Mouse (Mus musculus) granulocyte monocyte progenitor cell, adult 5-6 weeks (primary cell): ENCODE measurements around the gene Parvb. TPM values are rescaled to one million over a fixed set of nuclear protein-coding genes. Genes with fewer than 3 reads are reported as not detected.
A peak's percentile ranks its signal among the peaks of the same experiment; 100 is the strongest.

Experiments
- ATAC-seq: replicated peaks from 2 replicates; pipeline ENCODE4 v1.8.0; 2016; ENCODE audit warnings: mild to moderate bottlenecking, moderate TSS enrichment, inconsistent platforms; ENCODE audit not compliant: poor library complexity, severe bottlenecking
- total RNA-seq, 2 experiments: library from RNA; stranded (forward) in 1 of 2; stranded (reverse) in 1 of 2; fragments of 200-712, 200-1000 nt in 1 of 2; fragments of >200 nt in 1 of 2; fragmentation: Nextera tagmentation in 1 of 2; gene quantifications; 2 replicates each; pipeline ENCODE4 v1.2.3; 2014 to 2017

Parvb gene
- total RNA-seq, 2 experiments from 2014 or later = 0.36 to 4.3 TPM

GRCm38 (mm10) chr15:84216461-84217084 lies 15.3 kb upstream of the Parvb start:
- no peak for ATAC-seq

DNA sequence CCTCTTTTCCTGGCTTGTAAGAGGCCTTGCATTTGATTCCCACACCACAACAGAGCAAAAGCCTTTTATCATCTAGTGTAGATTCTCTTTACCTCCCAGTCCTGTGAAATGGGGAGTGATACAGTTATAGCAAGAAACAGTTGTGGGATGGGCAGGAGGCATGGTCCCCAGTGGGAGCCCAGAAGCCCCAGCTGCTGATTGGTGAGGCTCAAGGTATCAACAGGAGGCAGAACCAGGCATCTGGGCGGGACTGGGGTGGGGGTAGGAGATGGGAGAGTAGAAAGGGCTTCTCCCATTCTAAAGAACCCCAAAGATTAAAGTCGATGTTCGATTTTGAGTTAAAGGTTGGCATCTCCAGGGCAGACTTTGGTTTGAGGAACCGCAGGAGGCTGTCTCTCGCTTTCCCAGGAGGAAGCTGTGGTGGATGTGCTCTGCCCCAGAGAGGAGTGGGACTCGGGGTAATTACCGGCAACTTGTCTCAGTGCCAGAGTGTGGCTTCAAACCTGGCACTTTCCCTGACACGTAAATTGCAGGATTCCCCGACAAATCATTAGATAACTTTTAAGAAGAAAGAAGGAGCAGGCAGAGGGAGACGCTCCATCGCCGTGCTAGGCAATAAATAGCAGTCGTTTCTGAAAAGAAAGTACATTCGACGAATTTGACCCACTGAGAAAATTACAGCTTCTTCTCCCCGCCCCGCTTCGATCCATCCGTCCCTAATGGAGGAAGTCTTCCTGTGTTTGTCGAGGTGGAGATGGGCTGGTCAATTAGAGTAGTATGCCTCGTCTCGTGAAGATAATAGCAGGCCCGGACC lies 13.7 kb upstream of the Parvb start:
- ATAC-seq = peak; percentile 51; the same call in 1 of the 2 replicates

DNA sequence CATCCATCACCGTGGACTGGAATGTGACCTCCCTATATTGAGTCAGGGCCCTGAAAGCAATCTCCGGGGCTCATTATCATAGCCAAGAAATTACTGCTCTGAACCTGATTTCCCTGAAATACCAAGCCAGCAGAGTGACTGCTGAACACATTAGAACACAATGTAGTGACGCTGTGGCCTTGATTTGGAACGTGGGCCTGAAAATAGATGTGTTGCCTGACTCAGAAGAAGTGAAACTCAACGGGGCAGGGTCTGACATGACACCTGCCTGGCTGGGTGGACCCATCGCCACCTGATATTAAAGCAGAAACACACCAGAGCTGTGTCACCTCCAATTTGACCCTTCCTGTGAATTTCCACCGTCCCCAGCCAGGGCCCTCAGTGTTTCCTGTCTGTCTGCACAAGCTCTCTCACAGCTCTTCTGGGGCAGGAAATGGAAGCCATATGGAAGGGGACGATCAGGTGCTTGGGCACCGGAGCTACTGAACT lies 13.0 kb upstream of the Parvb start:
- ATAC-seq = no peak; the same call in 1 of the 2 replicates

GRCm38 (mm10) chr15:84221539-84221938 lies 10.3 kb upstream of the Parvb start:
- no peak for ATAC-seq

- no peak for ATAC-seq
Measured at GRCm38 (mm10) chr15:84223423-84223822, 8.4 kb upstream of the Parvb start.

- no peak for ATAC-seq
Measured at GRCm38 (mm10) chr15:84224779-84225178, 7.1 kb upstream of the Parvb start.

- no peak for ATAC-seq
Measured at GRCm38 (mm10) chr15:84226918-84227317, 4.9 kb upstream of the Parvb start.

- no peak for ATAC-seq
Measured at GRCm38 (mm10) chr15:84230661-84231060, 1.2 kb upstream of the Parvb start.

DNA sequence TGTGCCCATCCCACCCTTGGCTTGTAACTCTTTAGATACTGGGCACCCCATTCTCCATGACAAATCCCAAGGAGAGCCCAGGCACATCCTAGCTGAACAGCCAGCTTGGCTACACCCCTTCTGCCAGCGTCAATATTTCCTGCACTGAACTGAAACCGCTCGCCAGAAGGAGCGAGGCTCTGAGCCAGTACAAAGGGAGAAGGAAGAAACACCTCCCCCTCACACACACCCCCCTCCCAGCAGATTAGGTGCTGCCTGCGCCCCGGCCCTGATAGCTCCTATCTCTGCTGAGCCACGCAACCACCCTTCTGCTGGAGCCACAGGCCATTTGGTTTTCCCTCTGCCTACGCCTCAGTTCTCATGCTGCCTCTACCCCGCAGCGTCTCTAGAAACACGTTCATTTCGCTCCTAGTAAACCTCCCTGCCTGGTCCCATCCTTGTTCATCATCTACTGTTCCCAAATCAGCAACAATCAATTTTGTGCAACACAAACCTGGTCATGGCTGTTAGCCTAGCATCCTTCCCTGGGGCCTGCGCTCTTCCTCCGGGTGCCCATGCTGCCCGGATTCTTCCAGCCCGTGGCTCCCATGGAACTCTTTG lies 630 bp upstream of the Parvb start:
- ATAC-seq = peak; percentile 66

DNA sequence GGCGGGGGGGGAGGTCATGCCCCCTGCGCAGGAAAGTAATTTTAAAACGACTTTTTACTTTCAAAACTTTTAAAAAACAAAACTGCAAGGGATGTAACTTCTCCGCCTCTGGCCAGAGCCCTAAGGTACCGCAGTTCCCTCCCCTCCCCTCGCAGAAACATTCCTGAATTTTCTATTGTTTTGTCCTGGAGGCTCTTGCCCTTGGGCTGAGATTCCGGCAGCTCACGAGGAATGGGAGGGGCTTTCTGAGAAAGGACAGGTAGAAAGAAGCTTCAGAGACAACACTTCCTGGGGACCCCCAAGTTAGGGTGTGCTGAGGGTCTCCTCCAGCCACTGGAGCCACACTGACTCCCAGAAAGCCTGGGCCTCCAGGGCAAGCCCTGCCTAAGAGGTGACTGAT lies 766 bp downstream of the Parvb start:
- ATAC-seq = no peak

GRCm38 (mm10) chr15:84234794-84235581 lies 3.1 kb downstream of the Parvb start:
- no peak for ATAC-seq

- peak; percentile 86 for ATAC-seq
Measured at GRCm38 (mm10) chr15:84235646-84236045, 3.8 kb downstream of the Parvb start.

GRCm38 (mm10) chr15:84238552-84238951 lies 6.7 kb downstream of the Parvb start:
- no peak for ATAC-seq

DNA sequence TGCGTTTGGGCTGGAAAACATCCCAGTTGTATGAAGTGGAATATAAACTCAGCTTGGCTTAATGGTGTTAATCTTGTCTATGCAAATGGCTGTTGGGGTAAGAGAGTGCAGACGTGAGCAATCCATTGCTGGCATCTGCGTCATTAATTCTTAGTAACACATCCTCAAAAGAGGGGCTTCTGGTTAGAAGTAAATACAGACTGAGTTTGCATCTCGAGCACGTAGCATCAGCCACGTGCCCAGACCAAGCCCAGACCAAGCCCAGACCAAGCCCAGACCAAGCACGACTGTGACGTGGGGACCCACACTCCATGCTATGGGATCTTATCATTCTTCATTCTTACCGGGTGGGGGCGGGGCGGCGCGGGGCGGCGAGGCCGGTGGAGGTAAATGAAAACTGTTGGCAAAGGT lies 7.2 kb downstream of the Parvb start:
- no peak for ATAC-seq

DNA sequence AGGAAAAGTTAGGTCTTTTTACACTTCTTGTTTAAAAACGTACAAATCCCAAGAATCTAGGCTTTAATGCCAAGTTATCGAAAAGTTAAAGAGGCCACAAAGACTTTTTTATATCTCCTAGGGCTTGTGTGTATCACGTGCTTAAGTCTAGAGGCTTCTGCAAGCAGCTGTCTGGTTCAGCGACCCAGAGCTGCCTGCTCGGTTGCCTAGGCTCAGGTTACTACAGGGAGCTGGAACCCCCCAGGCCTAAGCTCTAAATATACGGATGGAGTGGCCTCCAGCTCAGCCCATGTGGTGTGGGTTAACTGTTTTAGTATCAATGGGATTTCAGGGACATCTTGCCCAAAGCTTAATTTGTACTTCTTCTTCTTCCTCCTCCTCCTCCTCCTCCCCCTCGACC lies 9.7 kb downstream of the Parvb start:
- ATAC-seq = no peak

DNA sequence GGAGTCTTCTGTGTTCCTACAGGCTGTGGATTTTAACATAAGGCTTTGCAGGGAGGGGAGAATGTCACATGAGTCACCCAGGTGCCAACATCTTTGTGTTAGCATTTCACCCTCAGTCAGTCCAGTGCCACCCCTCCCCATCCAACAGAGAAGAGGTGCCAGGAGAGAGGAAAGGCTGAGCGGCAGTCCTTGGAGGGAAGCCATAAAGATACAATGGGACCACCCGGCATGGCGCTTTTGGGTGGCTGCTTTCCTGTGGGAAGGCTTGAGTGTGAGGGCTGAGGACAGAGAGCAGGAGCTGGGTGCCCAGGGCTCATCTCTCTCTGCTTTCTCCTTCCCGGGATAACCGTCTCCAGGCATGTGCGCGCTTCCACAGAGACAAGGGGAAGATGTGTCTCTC lies 13.3 kb downstream of the Parvb start:
- ATAC-seq = no peak

GRCm38 (mm10) chr15:84246195-84246594 lies 14.4 kb downstream of the Parvb start:
- peak; percentile 86 for ATAC-seq

- no peak for ATAC-seq
Measured at GRCm38 (mm10) chr15:84247309-84247708, 15.5 kb downstream of the Parvb start.

GRCm38 (mm10) chr15:84251227-84251626 lies 19.4 kb downstream of the Parvb start:
- no peak for ATAC-seq

- no peak for ATAC-seq
Measured at GRCm38 (mm10) chr15:84252645-84253044, 20.8 kb downstream of the Parvb start.
